25 mouse cellular contexts compared by ENCODE assay signal in the genomic region with DNA sequence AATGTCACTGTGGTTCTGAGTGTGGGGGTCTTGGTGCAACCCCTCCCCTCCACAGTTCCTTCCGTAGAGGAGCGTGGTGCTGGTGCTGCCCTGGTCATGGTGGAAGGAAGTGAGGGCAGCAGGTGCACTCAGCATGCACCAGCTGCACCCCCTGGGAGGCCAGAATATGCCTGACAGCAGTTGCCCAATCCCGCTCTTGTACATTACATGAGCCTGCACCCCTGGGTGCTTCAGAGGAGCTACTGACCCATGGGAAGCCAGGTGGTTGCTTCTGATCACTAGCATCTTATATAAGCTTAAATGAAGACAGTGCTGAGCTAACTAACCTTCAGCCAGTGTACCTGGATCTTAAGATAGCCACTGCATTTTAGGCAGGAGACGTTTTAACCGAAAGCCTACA. TPM values are rescaled to one million over a fixed set of nuclear protein-coding genes. Genes with fewer than 3 reads are reported as not detected.
DNase-seq lines count a peak whose midpoint lies in the region; ATAC-seq and TF ChIP-seq lines count a peak whose summit lies in the region.
"Had no signal": no experiment of that assay in that cellular context is flagged by ENCODE, and none has a peak within 500 bp of the region (broad histone marks: within the 10 kb centered on the region; RNA-seq: fewer than 3 reads in every experiment).

No protein-coding gene starts in this region.

- H3ac ChIP-seq in myocyte (ENCODE audit: control insufficient read depth, insufficient read length) = no peak overlapping the region

- TF ChIP-seq POLR2A in myocyte (IDR thresholded peaks at IDR 0.05; ENCODE audit: insufficient read length, low read depth) = no peak

- no peaks in the 10 kb centered on the region for H3K79me2 ChIP-seq in myocyte (ENCODE audit: control insufficient read depth, insufficient read depth)

- no peaks in the 10 kb centered on the region for H3K27me3 ChIP-seq in forebrain, embryonic 11.5 days (ENCODE audit: control insufficient read depth, insufficient read depth, low read length)
- H3K27me3 ChIP-seq in forebrain, embryonic 16.5 days (replicated peaks; ENCODE audit: control insufficient read depth, insufficient read depth, low read length) = no peaks in the 10 kb centered on the region
- H3K27me3 ChIP-seq in myocyte (ENCODE audit: control insufficient read depth, insufficient read depth, insufficient read length) = no peaks in the 10 kb centered on the region
- no peaks in the 10 kb centered on the region for H3K27me3 ChIP-seq in midbrain, embryonic 11.5 days (ENCODE audit: control insufficient read depth, insufficient read depth, low read length)
- H3K27me3 ChIP-seq: forebrain, embryonic 15.5 days; hindbrain, embryonic 12.5 days; hindbrain, embryonic 15.5 days had no signal

- no peak overlapping the region for H3K9ac ChIP-seq in forebrain, embryonic 11.5 days (ENCODE audit: low read length)
- no peak overlapping the region for H3K9ac ChIP-seq in forebrain, embryonic 16.5 days (replicated peaks; ENCODE audit: low read depth, low read length)
- H3K9ac ChIP-seq in midbrain, embryonic 11.5 days (ENCODE audit: low read length) = no peak overlapping the region
- H3K9ac ChIP-seq: forebrain, embryonic 15.5 days; hindbrain, embryonic 12.5 days; hindbrain, embryonic 15.5 days had no signal

- H3K27ac ChIP-seq in forebrain, embryonic 11.5 days (ENCODE audit: low read depth, low read length) = no peak overlapping the region
- no peak overlapping the region for H3K27ac ChIP-seq in forebrain, embryonic 16.5 days (ENCODE audit: low read length)
- no peak overlapping the region for H3K27ac ChIP-seq in midbrain, embryonic 11.5 days (ENCODE audit: low read depth, low read length)
- H3K27ac ChIP-seq: forebrain, embryonic 10.5 days; forebrain, embryonic 15.5 days; heart, adult 2 months; hindbrain, embryonic 12.5 days; hindbrain, embryonic 15.5 days had no signal

- peak; percentile 28 for DNase-seq in cerebellum, adult 8-10 months
- no peak for DNase-seq in cerebellum, adult 18-20 months
- peak; percentile 47 for DNase-seq in forebrain, embryonic 11.5 days (ENCODE audit: low spot score)
- peak; percentile 35 to 42 for DNase-seq in cerebellum, postnatal 10 days
- DNase-seq in midbrain, embryonic 11.5 days (ENCODE audit: low spot score, missing footprints) = no peak
- DNase-seq: adrenal gland, adult 8-10 months; adrenal gland, postnatal 25 days; gastrocnemius, postnatal 10 days; gastrocnemius, postnatal 36 days; heart, adult 2 months; kidney, adult 2 months had no signal

- ATAC-seq in forebrain, embryonic 11.5 days (replicated peaks; ENCODE audit: low FRiP score) = no peak
- no peak for ATAC-seq in forebrain, embryonic 16.5 days
- no peak for ATAC-seq in midbrain, embryonic 11.5 days (ENCODE audit: low FRiP score)
- ATAC-seq: activated CD4-positive, CD25-positive, alpha-beta regulatory T cell, adult 4 months; forebrain, embryonic 15.5 days; intestine, postnatal 0 days had no signal

- 94% methylated on average over 5 of the region's 5 CpGs for WGBS in forebrain, embryonic 11.5 days
- WGBS in forebrain, embryonic 16.5 days = 95% methylated on average over 5 of the region's 5 CpGs
- 91% methylated on average over 5 of the region's 5 CpGs for WGBS in midbrain, embryonic 11.5 days

- no peaks in the 10 kb centered on the region; the same call in 1 of the 2 replicates for H3K36me3 ChIP-seq in forebrain, embryonic 11.5 days (ENCODE audit: control insufficient read depth, insufficient read depth, low read length)
- peaks cover 29% of the 10 kb centered on the region for H3K36me3 ChIP-seq in forebrain, embryonic 16.5 days (ENCODE audit: control insufficient read depth, insufficient read depth)
- H3K36me3 ChIP-seq in myocyte (ENCODE audit: control insufficient read depth, insufficient read depth) = peaks cover 33% of the 10 kb centered on the region
- H3K36me3 ChIP-seq in midbrain, embryonic 11.5 days (ENCODE audit: control insufficient read depth, insufficient read depth, low read length) = peaks cover 9% of the 10 kb centered on the region

- H3K4me3 ChIP-seq in forebrain, embryonic 11.5 days (ENCODE audit: low read depth, low read length) = no peak overlapping the region
- H3K4me3 ChIP-seq in forebrain, embryonic 16.5 days (replicated peaks; ENCODE audit: low read length) = no peak overlapping the region
- no peak overlapping the region for H3K4me3 ChIP-seq in myocyte
- H3K4me3 ChIP-seq in midbrain, embryonic 11.5 days (ENCODE audit: low read depth, low read length) = no peak overlapping the region
- H3K4me3 ChIP-seq: forebrain, embryonic 10.5 days; forebrain, embryonic 15.5 days; heart, adult 2 months; hindbrain, embryonic 12.5 days; hindbrain, embryonic 15.5 days had no signal

- H3K4me1 ChIP-seq in forebrain, embryonic 11.5 days (replicated peaks; ENCODE audit: control insufficient read depth, insufficient read depth, low read length) = peaks cover 5% of the 10 kb centered on the region
- H3K4me1 ChIP-seq in forebrain, embryonic 16.5 days (replicated peaks; ENCODE audit: control insufficient read depth, insufficient read depth, low read length) = peaks cover 12% of the 10 kb centered on the region
- H3K4me1 ChIP-seq in midbrain, embryonic 11.5 days (ENCODE audit: control insufficient read depth, insufficient read depth, low read length) = peaks cover 5% of the 10 kb centered on the region; the same call in 1 of the 2 replicates

- H3K9me3 ChIP-seq in forebrain, embryonic 11.5 days (ENCODE audit: control insufficient read depth, low read length) = no peaks in the 10 kb centered on the region
- no peaks in the 10 kb centered on the region for H3K9me3 ChIP-seq in forebrain, embryonic 16.5 days (ENCODE audit: control insufficient read depth, low read length)
- no peaks in the 10 kb centered on the region for H3K9me3 ChIP-seq in midbrain, embryonic 11.5 days (ENCODE audit: control insufficient read depth, low read length)
- H3K9me3 ChIP-seq: forebrain, embryonic 10.5 days; forebrain, embryonic 15.5 days; hindbrain, embryonic 12.5 days; hindbrain, embryonic 15.5 days had no signal

- no peak overlapping the region for H3K4me2 ChIP-seq in forebrain, embryonic 11.5 days (ENCODE audit: low read depth, low read length, severe bottlenecking)
- H3K4me2 ChIP-seq in forebrain, embryonic 16.5 days (ENCODE audit: low read length) = no peak overlapping the region
- H3K4me2 ChIP-seq in myocyte (ENCODE audit: low read depth) = no peak overlapping the region
- no peak overlapping the region for H3K4me2 ChIP-seq in midbrain, embryonic 11.5 days
- H3K4me2 ChIP-seq: forebrain, embryonic 15.5 days; heart, embryonic 11.5 days; hindbrain, embryonic 12.5 days; hindbrain, embryonic 15.5 days had no signal

TF ChIP-seq in myocyte, 11 proteins besides CTCF, POLR2A, EP300 and RAD21:
- no peak for TF ChIP-seq E2F4 (IDR thresholded peaks at IDR 0.05; ENCODE audit: insufficient read depth)
- TF ChIP-seq MYOD1 (IDR thresholded peaks at IDR 0.05; ENCODE audit: control insufficient read depth in 1 of 3, insufficient read length in 2 of 3, low read depth in 2 of 3) = peak in 2 of 3 experiments; percentile 33 to 39
- TF ChIP-seq MYOG (IDR thresholded peaks at IDR 0.05; ENCODE audit: control insufficient read depth in 1 of 3, insufficient read depth in 1 of 3, insufficient read length in 2 of 3, low read depth in 2 of 3) = peak in 1 of 3 experiments; percentile 35
- TF ChIP-seq USF1 (IDR thresholded peaks at IDR 0.05; ENCODE audit: low read depth) = no peak

RNA-seq across cellular contexts. Expression of a gene that starts 8.0 kb away (rescaled TPM):
- 376 and 377 TPM in 2 replicates for polyA plus RNA-seq in forebrain, embryonic 11.5 days (2014; fragmentation: Nextera tagmentation; extraction: Ambion mirVana)
- 175 and 213 TPM in 2 replicates for polyA plus RNA-seq in forebrain, embryonic 16.5 days (2015; fragmentation: Nextera tagmentation; extraction: Ambion mirVana)
- polyA plus RNA-seq in myocyte (2012; fragmentation: generic; extraction: Trizol) = 671 TPM
- 277 and 282 TPM in 2 replicates for polyA plus RNA-seq in midbrain, embryonic 11.5 days (2014; fragmentation: Nextera tagmentation; extraction: Ambion mirVana)

RNA-seq across cellular contexts. Expression of a gene that starts 12.8 kb away (rescaled TPM):
- polyA plus RNA-seq in forebrain, embryonic 11.5 days (2014; fragmentation: Nextera tagmentation; extraction: Ambion mirVana) = 0.60 TPM in 1 of 2 replicates, not detected in the other
- polyA plus RNA-seq in forebrain, embryonic 16.5 days (2015; fragmentation: Nextera tagmentation; extraction: Ambion mirVana) = 0.73 TPM in 1 of 2 replicates, not detected in the other
- polyA plus RNA-seq in myocyte (2012; fragmentation: generic; extraction: Trizol) = 0.13 TPM
- 0.44 TPM in 1 of 2 replicates, not detected in the other for polyA plus RNA-seq in midbrain, embryonic 11.5 days (2014; fragmentation: Nextera tagmentation; extraction: Ambion mirVana)
- polyA plus RNA-seq: activated CD4-positive, CD25-positive, alpha-beta regulatory T cell, adult 4 months; embryonic facial prominence, embryonic 11.5 days; embryonic facial prominence, embryonic 14.5 days; forebrain, embryonic 10.5 days; forebrain, embryonic 15.5 days; heart, adult 2 months; heart, postnatal 0 days; hindbrain, embryonic 12.5 days; hindbrain, embryonic 15.5 days; intestine, embryonic 14.5 days; intestine, postnatal 0 days; kidney, adult 2 months; kidney, embryonic 14.5 days had no signal

RNA-seq across cellular contexts. Expression of a gene that starts 41.6 kb away (rescaled TPM):
- polyA plus RNA-seq in forebrain, embryonic 11.5 days (2014; fragmentation: Nextera tagmentation; extraction: Ambion mirVana) = 62.3 and 66.5 TPM in 2 replicates
- 71.2 and 92.6 TPM in 2 replicates for polyA plus RNA-seq in forebrain, embryonic 16.5 days (2015; fragmentation: Nextera tagmentation; extraction: Ambion mirVana)
- polyA plus RNA-seq in myocyte (2012; fragmentation: generic; extraction: Trizol) = 48.4 TPM
- 63.0 and 68.3 TPM in 2 replicates for polyA plus RNA-seq in midbrain, embryonic 11.5 days (2014; fragmentation: Nextera tagmentation; extraction: Ambion mirVana)

Comparison
In these comparisons a context has a peak if more than half of its experiments do, and no peak if none do; other contexts are left out.
1. DNase-seq: peak in cerebellum, adult 8-10 months (single experiment), forebrain, embryonic 11.5 days (single experiment) and cerebellum, postnatal 10 days (2 of 2); none in cerebellum, adult 18-20 months (0 of 2) and midbrain, embryonic 11.5 days (single experiment).